Mouse (Mus musculus) CH12.LX (cell line): ENCODE measurements around the gene Pappa2. TPM values are rescaled to one million over a fixed set of nuclear protein-coding genes. Genes with fewer than 3 reads are reported as not detected.
A peak's percentile ranks its signal among the peaks of the same experiment; 100 is the strongest.

Experiments
- DNase-seq: peaks from one replicate; pipeline ENCODE4 v3.0.0-alpha.2; 2013; ENCODE audit errors: extremely low read depth
- H3K27ac ChIP-seq: 2 replicates; pipeline ENCODE4 v1.5.1; 2012; ENCODE audit warnings: low read depth, mild to moderate bottlenecking, control low read depth, moderate library complexity; ENCODE audit not compliant: insufficient read depth
- H3K27me3 ChIP-seq: replicated peaks from 2 replicates; pipeline ENCODE3; 2012; ENCODE audit warnings: inconsistent platforms
- H3K36me3 ChIP-seq, 2 experiments: replicated peaks in 1 of 2; 2 replicates each; pipeline versions ENCODE3 to v1.6.1; 2012; ENCODE audit warnings: inconsistent platforms in 1 of 2, low read length in 1 of 2, mild to moderate bottlenecking in 1 of 2, mixed read lengths in 1 of 2, moderate library complexity in 1 of 2; ENCODE audit not compliant: control insufficient read depth in 1 of 2, insufficient read depth in 1 of 2
- H3K4me1 ChIP-seq, 2 experiments: 2 replicates each; pipeline ENCODE4 v1.6.1; 2012; ENCODE audit warnings: inconsistent platforms in 1 of 2, moderate library complexity in 1 of 2; ENCODE audit not compliant: insufficient read depth in 2 of 2, control insufficient read depth in 1 of 2
- H3K4me2 ChIP-seq: 2 replicates; pipeline ENCODE4 v1.6.1; 2012; ENCODE audit warnings: low read depth, mild to moderate bottlenecking, control low read depth; ENCODE audit not compliant: poor library complexity, insufficient read depth, severe bottlenecking
- H3K4me3 ChIP-seq, 3 experiments: fragments of 150-350 bp in 1 of 3; sonication (generic) in 1 of 3; replicated peaks in 1 of 3; 2 replicates each; pipeline versions ENCODE3 to v1.5.1; 2011 to 2012; ENCODE audit warnings: low read depth in 2 of 3, low read length in 2 of 3, mild to moderate bottlenecking in 2 of 3, moderate library complexity in 2 of 3, control low read depth in 1 of 3, improper control_type of control experiment in 1 of 3, inconsistent platforms in 1 of 3, mixed read lengths in 1 of 3; ENCODE audit not compliant: poor library complexity in 1 of 3
- H3K79me2 ChIP-seq: replicated peaks from 2 replicates; pipeline ENCODE4 v1.6.1; 2012; ENCODE audit warnings: mild to moderate bottlenecking, moderate library complexity; ENCODE audit not compliant: control insufficient read depth, poor library complexity, insufficient read depth, severe bottlenecking; ENCODE audit errors: extremely low read depth
- H3K9ac ChIP-seq: 2 replicates; pipeline ENCODE4 v1.6.1; 2012; ENCODE audit warnings: low read depth, mild to moderate bottlenecking, control low read depth, moderate library complexity; ENCODE audit not compliant: insufficient read depth
- H3K9me3 ChIP-seq: replicated peaks from 2 replicates; pipeline ENCODE3; 2012; ENCODE audit warnings: low read length, inconsistent platforms, mixed read lengths
- CTCF ChIP-seq, 2 experiments: IDR thresholded peaks in 1 of 2; conservative IDR thresholded peaks in 1 of 2; 2 replicates each; pipeline ENCODE4 v1.5.1; 2011 to 2012; ENCODE audit warnings: low read depth in 2 of 2, low read length in 2 of 2, improper control_type of control experiment in 1 of 2, inconsistent platforms in 1 of 2, mild to moderate bottlenecking in 1 of 2, moderate library complexity in 1 of 2
- EP300 ChIP-seq: IDR thresholded peaks from 2 replicates; pipeline ENCODE4 v1.6.1; 2011; ENCODE audit warnings: low read length, improper control_type of control experiment
- ETS1 ChIP-seq: conservative IDR thresholded peaks from 2 replicates; pipeline ENCODE4 v1.6.1; 2012; ENCODE audit warnings: low read depth, mild to moderate bottlenecking, inconsistent platforms, low read length, improper control_type of control experiment, moderate library complexity
- HCFC1 ChIP-seq: IDR thresholded peaks from 2 replicates; pipeline ENCODE4 v1.6.1; 2012; ENCODE audit warnings: low read depth, mild to moderate bottlenecking, inconsistent platforms, low read length, improper control_type of control experiment
- IRF4 ChIP-seq: IDR thresholded peaks from 2 replicates; pipeline ENCODE4 v1.6.1; 2014; ENCODE audit warnings: low read depth, mild to moderate bottlenecking, inconsistent platforms, low read length, improper control_type of control experiment
- JUN ChIP-seq: IDR thresholded peaks from 2 replicates; pipeline ENCODE4 v1.6.1; 2011; ENCODE audit warnings: low read depth, mild to moderate bottlenecking, low read length, improper control_type of control experiment, moderate library complexity; ENCODE audit not compliant: insufficient read depth
- MAX ChIP-seq: IDR thresholded peaks from 2 replicates; pipeline ENCODE4 v1.6.1; 2011; ENCODE audit warnings: low read length, improper control_type of control experiment
- MAZ ChIP-seq: IDR thresholded peaks from 2 replicates; pipeline ENCODE4 v1.6.1; 2012; ENCODE audit warnings: low read depth, mild to moderate bottlenecking, inconsistent platforms, low read length, improper control_type of control experiment, moderate library complexity
- MYC ChIP-seq: IDR thresholded peaks from 2 replicates; pipeline ENCODE4 v1.6.1; 2011; ENCODE audit warnings: low read depth, mild to moderate bottlenecking, improper control_type of control experiment, low read length
- POLR2AphosphoS2 ChIP-seq: IDR thresholded peaks from 2 replicates; pipeline ENCODE4 v1.6.1; 2011; ENCODE audit warnings: low read depth, low read length, improper control_type of control experiment
- RAD21 ChIP-seq: IDR thresholded peaks from 2 replicates; pipeline ENCODE4 v1.6.1; 2011; ENCODE audit warnings: low read depth, mild to moderate bottlenecking, low read length, improper control_type of control experiment, moderate library complexity
- SIN3A ChIP-seq: IDR thresholded peaks from 2 replicates; pipeline ENCODE4 v1.6.1; 2012; ENCODE audit warnings: low read length, improper control_type of control experiment, inconsistent platforms
- SMC3 ChIP-seq: IDR thresholded peaks from 2 replicates; pipeline ENCODE4 v1.6.1; 2011; ENCODE audit warnings: low read depth, low read length, improper control_type of control experiment
- TCF12 ChIP-seq: IDR thresholded peaks from 2 replicates; pipeline ENCODE4 v1.6.1; 2014; ENCODE audit warnings: low read depth, mild to moderate bottlenecking, inconsistent platforms, low read length, improper control_type of control experiment
- UBTF ChIP-seq: IDR thresholded peaks from 2 replicates; pipeline ENCODE4 v1.6.1; 2012; ENCODE audit warnings: low read depth, mild to moderate bottlenecking, inconsistent platforms, low read length, improper control_type of control experiment, moderate library complexity
- USF1 ChIP-seq: IDR thresholded peaks from 2 replicates; pipeline ENCODE4 v1.6.1; 2014; ENCODE audit warnings: low read depth, mild to moderate bottlenecking, inconsistent platforms, low read length, improper control_type of control experiment
- ZC3H11A ChIP-seq: IDR thresholded peaks from 2 replicates; pipeline ENCODE4 v1.6.1; 2012; ENCODE audit warnings: low read depth, mild to moderate bottlenecking, inconsistent platforms, low read length, improper control_type of control experiment
- ZMIZ1 ChIP-seq: IDR thresholded peaks from 2 replicates; pipeline ENCODE4 v1.6.1; 2012; ENCODE audit warnings: low read depth, mild to moderate bottlenecking, inconsistent platforms, low read length, improper control_type of control experiment
- ZNF384 ChIP-seq: IDR thresholded peaks from 2 replicates; pipeline ENCODE4 v1.6.1; 2012; ENCODE audit warnings: low read depth, low read length, improper control_type of control experiment, inconsistent platforms
- dilution Hi-C: fragments of 300-500 bp; cut with MboI; formaldehyde crosslinking; loops from 2 replicates; pipeline ENCODE4 v1.14.3; 2020; ENCODE audit warnings: low sequenced_read_pairs; ENCODE audit not compliant: extremely low pct_unique_long_range_greater_than_20kb, extremely low pct_ligation_motif_present
- in situ Hi-C: fragments of 300-500 bp; cut with MboI; formaldehyde crosslinking; loops from 3 replicates; pipeline ENCODE4 v1.14.3; 2019; ENCODE audit warnings: low sequenced_read_pairs, low pct_ligation_motif_present, low pct_unique_long_range_greater_than_20kb, mixed read lengths
- polyA plus RNA-seq: library from polyadenylated mRNA; unstranded; fragments of >175 nt; gene quantifications from 2 replicates; pipeline ENCODE4 v1.2.1, GENCODE M21; 2012; ENCODE audit warnings: low read depth; ENCODE audit not compliant: insufficient read length
- total RNA-seq, 2 experiments: library from RNA; depleted of rRNA; stranded (reverse); fragments of 300-350 nt in 1 of 2; fragments of >200 nt in 1 of 2; gene quantifications; 2 replicates each; pipeline ENCODE4 v1.2.3; 2012 to 2014

Pappa2 gene
- total and polyA plus RNA-seq, 3 experiments = 0.17 to 1.3 (median 0.20) TPM

DNA sequence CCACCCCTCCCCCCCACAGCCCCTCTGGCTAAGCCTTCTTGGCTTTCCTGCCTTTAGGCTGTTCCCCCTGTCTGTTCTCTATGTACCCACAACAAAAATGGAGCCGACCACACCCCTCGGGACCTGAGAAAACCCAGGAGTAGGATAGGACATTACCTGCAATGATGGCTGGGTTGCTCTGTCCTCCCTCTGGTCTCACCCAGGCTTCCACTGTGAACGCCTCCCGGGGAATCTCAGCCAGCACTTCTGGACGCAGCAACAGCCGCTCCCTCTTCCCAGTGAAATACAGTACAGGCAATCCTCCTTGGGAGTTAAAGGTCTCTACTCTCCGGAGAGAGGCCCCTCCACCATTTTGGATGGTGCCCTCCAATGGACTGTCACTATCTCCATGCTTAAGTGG is 23.9 kb downstream of the Pappa2 start:
- TF ChIP-seq ZMIZ1 (no peak), ZC3H11A (no peak), MAX (no peak)
- H3K36me3 ChIP-seq = no peaks in the 10 kb centered on the region
- no peaks in the 10 kb centered on the region for H3K9me3 ChIP-seq
- no peaks in the 10 kb centered on the region for H3K79me2 ChIP-seq
- in situ Hi-C loops = loop anchor here (10.0 kb wide), 2 partner anchors 102 to 178 kb away; no protein-coding TSS in a partner anchor
- H3K4me2 ChIP-seq = no peak overlapping the region
- DNase-seq = no peak
- no peak overlapping the region for H3K4me3 ChIP-seq
- no peak overlapping the region for H3K9ac ChIP-seq
- dilution Hi-C loops = no loop called here
- H3K27me3 ChIP-seq = no peaks in the 10 kb centered on the region
- H3K27ac ChIP-seq = no peak overlapping the region
- no peaks in the 10 kb centered on the region for H3K4me1 ChIP-seq

DNA sequence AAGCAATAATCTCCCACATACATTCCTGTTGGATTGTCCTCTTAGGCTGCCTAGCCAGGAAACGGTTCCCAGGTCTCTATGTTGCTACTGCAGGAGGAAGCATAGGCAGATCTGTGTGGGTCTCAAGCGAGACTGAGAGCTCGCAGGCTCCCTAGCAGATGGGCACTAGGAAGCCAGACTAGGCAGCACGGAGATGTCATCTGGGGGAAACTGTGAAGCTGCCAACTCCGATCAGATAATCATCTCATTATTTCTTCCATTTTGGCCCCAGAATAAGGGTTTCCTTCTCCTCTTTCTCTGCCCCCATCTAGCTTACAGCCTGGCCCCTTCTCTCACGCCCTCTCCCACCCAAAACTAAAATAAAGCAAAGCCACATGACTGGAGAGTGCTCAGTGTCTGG is 25.5 kb downstream of the Pappa2 start:
- H3K9ac ChIP-seq = no peak overlapping the region
- no peaks in the 10 kb centered on the region for H3K27me3 ChIP-seq
- dilution Hi-C loops (no loop called here), in situ Hi-C loops (loop anchor here (5.0 to 10.0 kb wide), 4 partner anchors 100 to 282 kb away; no protein-coding TSS in a partner anchor)
- H3K4me2 ChIP-seq = no peak overlapping the region
- H3K9me3 ChIP-seq = no peaks in the 10 kb centered on the region
- no peak overlapping the region for H3K27ac ChIP-seq
- no peak for DNase-seq
- no peaks in the 10 kb centered on the region for H3K79me2 ChIP-seq
- no peaks in the 10 kb centered on the region for H3K36me3 ChIP-seq
- TF ChIP-seq USF1 (no peak), EP300 (no peak), MAX (no peak), SIN3A (no peak), ZC3H11A (no peak), POLR2AphosphoS2 (no peak), HCFC1 (no peak), IRF4 (no peak)
- no peaks in the 10 kb centered on the region for H3K4me1 ChIP-seq
- H3K4me3 ChIP-seq = no peak overlapping the region

DNA sequence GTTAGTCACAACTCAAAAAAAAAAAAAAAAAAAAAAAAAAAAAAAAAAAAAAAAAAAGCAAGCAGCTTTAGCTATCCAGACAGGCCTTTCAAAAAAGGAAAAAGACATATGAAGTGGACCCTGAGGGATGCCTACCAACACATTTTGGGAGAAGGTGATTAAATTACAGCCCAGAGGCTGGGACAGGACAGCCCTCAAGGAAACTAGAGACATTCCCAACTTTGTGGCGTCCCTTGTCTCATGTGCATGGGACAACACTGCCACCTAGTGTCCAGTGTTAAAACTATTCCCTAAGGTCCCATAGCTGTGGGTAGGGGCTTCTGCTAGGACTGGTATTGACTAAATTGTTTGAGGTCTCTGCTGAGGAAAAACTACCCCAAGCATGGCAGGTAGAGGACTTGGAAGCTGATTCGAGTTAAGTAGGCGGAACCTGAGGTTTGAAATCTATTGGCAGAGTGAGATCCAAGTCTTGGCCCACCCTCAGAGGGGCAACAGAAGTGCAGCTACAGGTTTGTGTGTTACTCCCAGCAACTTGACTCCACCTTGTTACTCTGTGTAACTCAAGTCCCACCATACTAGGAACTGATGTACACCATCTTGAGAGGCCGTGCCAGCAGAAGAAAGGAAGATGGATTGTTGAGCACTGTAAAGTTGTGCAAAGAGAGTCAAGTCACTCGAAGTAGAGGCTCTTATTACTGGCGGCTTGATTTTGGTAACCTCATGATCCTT is 26.6 kb downstream of the Pappa2 start:
- Histone ChIP-seq H3K27me3 (no peaks in the 10 kb centered on the region), H3K27ac (no peak overlapping the region), H3K79me2 (no peaks in the 10 kb centered on the region), H3K4me3 (no peak overlapping the region), H3K36me3 (no peaks in the 10 kb centered on the region), H3K4me2 (no peak overlapping the region), H3K4me1 (no peaks in the 10 kb centered on the region), H3K9ac (no peak overlapping the region), H3K9me3 (no peaks in the 10 kb centered on the region)
- in situ Hi-C loops (loop anchor here (5.0 to 10.0 kb wide), 4 partner anchors 99 to 281 kb away; no protein-coding TSS in a partner anchor), dilution Hi-C loops (no loop called here)
- peak; percentile 70 for DNase-seq
- TF ChIP-seq ZNF384 = peak; percentile 98
- TF ChIP-seq MYC = no peak
- no peak for TF ChIP-seq UBTF
- no peak for TF ChIP-seq HCFC1
- TF ChIP-seq JUN = no peak
- TF ChIP-seq ZC3H11A = peak; percentile 70
- no peak for TF ChIP-seq MAZ
- peak; percentile 94 for TF ChIP-seq SMC3
- no peak for TF ChIP-seq ETS1
- peak; percentile 81 to 90 for TF ChIP-seq CTCF (conservative IDR thresholded peaks at IDR 0.05 in 1 of 2, IDR thresholded peaks at IDR 0.05 in 1 of 2; ENCODE audit: low read depth in 2 of 2, low read length in 2 of 2)
- peak; percentile 94 for TF ChIP-seq RAD21
- no peak for TF ChIP-seq TCF12
